Mouse (Mus musculus) MEL (cell line): ENCODE data around the gene Kank1.

Source experiments
- CTCF ChIP-seq, 3 experiments: IDR thresholded peaks in 2 of 3; conservative IDR thresholded peaks in 1 of 3; 2 replicates each; pipeline ENCODE4 v1.5.1; 2011 to 2012; ENCODE audit warnings: low read length in 3 of 3, low read depth in 2 of 3, mild to moderate bottlenecking in 2 of 3, improper control_type of control experiment in 1 of 3, inconsistent platforms in 1 of 3, mixed read lengths in 1 of 3, moderate library complexity in 1 of 3; ENCODE audit not compliant: control insufficient read depth in 1 of 3, insufficient read depth in 1 of 3, poor library complexity in 1 of 3, severe bottlenecking in 1 of 3
- ELF1 ChIP-seq: IDR thresholded peaks from 2 replicates; pipeline ENCODE4 v1.6.1; 2014; ENCODE audit warnings: low read depth, mild to moderate bottlenecking, inconsistent platforms, low read length, improper control_type of control experiment, moderate library complexity
- EP300 ChIP-seq, 2 experiments: IDR thresholded peaks; 2 replicates each; pipeline ENCODE4 v1.6.1; 2011; ENCODE audit warnings: improper control_type of control experiment in 2 of 2, low read length in 2 of 2, low read depth in 1 of 2, mild to moderate bottlenecking in 1 of 2
- MAFK ChIP-seq: IDR thresholded peaks from 2 replicates; pipeline ENCODE4 v1.6.1; 2011; ENCODE audit warnings: low read depth, mild to moderate bottlenecking, low read length, improper control_type of control experiment, borderline replicate concordance
- MAX ChIP-seq: IDR thresholded peaks from 2 replicates; pipeline ENCODE4 v1.6.1; 2011; ENCODE audit warnings: low read length, improper control_type of control experiment
- NRF1 ChIP-seq: IDR thresholded peaks from 2 replicates; pipeline ENCODE4 v1.6.1; 2014; ENCODE audit warnings: low read depth, mild to moderate bottlenecking, inconsistent platforms, low read length, improper control_type of control experiment, moderate library complexity; ENCODE audit not compliant: poor library complexity, insufficient read depth, severe bottlenecking
- POLR2A ChIP-seq, 2 experiments: IDR thresholded peaks; 2 replicates each; pipeline ENCODE4 v1.6.1; 2011 to 2012; ENCODE audit warnings: low read length in 2 of 2, mild to moderate bottlenecking in 2 of 2, control low read depth in 1 of 2, improper control_type of control experiment in 1 of 2, low read depth in 1 of 2, moderate library complexity in 1 of 2; ENCODE audit not compliant: control insufficient read depth in 1 of 2, insufficient read depth in 1 of 2, poor library complexity in 1 of 2
- POLR2AphosphoS2 ChIP-seq: IDR thresholded peaks from 2 replicates; pipeline ENCODE4 v1.6.1; 2011; ENCODE audit warnings: low read length, improper control_type of control experiment
- SIN3A ChIP-seq: IDR thresholded peaks from 2 replicates; pipeline ENCODE4 v1.6.1; 2012; ENCODE audit warnings: low read length, improper control_type of control experiment, inconsistent platforms
- TAL1 ChIP-seq: IDR thresholded peaks from 2 replicates; pipeline ENCODE4 v1.6.1; 2012; ENCODE audit warnings: mild to moderate bottlenecking, inconsistent platforms, low read length, moderate library complexity, mixed read lengths
- UBTF ChIP-seq: IDR thresholded peaks from 2 replicates; pipeline ENCODE4 v1.6.1; 2012; ENCODE audit warnings: low read depth, mild to moderate bottlenecking, inconsistent platforms, low read length, improper control_type of control experiment, moderate library complexity, borderline replicate concordance; ENCODE audit not compliant: insufficient read depth
- USF2 ChIP-seq, 2 experiments: IDR thresholded peaks; 2 replicates each; pipeline ENCODE4 v1.6.1; 2011 to 2012; ENCODE audit warnings: improper control_type of control experiment in 2 of 2, low read length in 2 of 2, borderline replicate concordance in 1 of 2, inconsistent platforms in 1 of 2, low read depth in 1 of 2, mild to moderate bottlenecking in 1 of 2; ENCODE audit not compliant: insufficient read depth in 1 of 2
- ZNF384 ChIP-seq: IDR thresholded peaks from 2 replicates; pipeline ENCODE4 v1.6.1; 2012; ENCODE audit warnings: low read depth, mild to moderate bottlenecking, inconsistent platforms, low read length, improper control_type of control experiment

DNA sequence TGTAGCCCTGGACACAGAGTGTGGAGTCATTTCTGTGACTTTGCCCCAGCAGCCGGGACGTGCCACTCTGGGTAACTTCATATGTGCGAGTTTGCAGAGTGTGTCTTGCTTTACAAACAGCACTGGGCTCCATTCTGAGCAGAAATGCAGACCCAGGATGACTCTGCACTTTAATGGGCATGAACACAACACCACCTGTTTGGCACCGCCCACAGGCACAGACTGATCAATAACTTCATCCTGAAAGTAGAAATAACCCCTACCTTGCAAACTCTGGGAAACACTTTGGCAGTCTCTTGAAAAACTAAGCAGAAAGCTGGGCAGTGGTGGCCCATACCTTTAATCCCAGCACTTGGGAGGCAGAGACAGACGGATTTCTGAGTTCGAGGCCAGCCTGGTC, 244.0 kb downstream of the Kank1 start:
- TF ChIP-seq TAL1 (no peak), MAX (no peak), UBTF (no peak), CTCF (IDR thresholded peaks at IDR 0.05 in 2 of 3, conservative IDR thresholded peaks at IDR 0.05 in 1 of 3; ENCODE audit: control insufficient read depth in 1 of 3, insufficient read depth in 1 of 3, low read depth in 2 of 3, low read length in 3 of 3, poor library complexity in 1 of 3, severe bottlenecking in 1 of 3) (no peak), POLR2A (IDR thresholded peaks at IDR 0.05; ENCODE audit: control insufficient read depth in 1 of 2, insufficient read depth in 1 of 2, low read depth in 1 of 2, low read length in 2 of 2, poor library complexity in 1 of 2) (no peak), ZNF384 (no peak), SIN3A (no peak), ELF1 (no peak), POLR2AphosphoS2 (no peak), NRF1 (no peak), USF2 (IDR thresholded peaks at IDR 0.05; ENCODE audit: borderline replicate concordance in 1 of 2, insufficient read depth in 1 of 2, low read depth in 1 of 2, low read length in 2 of 2) (no peak), MAFK (no peak), EP300 (IDR thresholded peaks at IDR 0.05; ENCODE audit: low read depth in 1 of 2, low read length in 2 of 2) (no peak)
